Mouse (Mus musculus) megakaryocyte-erythroid progenitor cell, adult 5-6 weeks (primary cell): Measurements from ENCODE around the gene Cenpu. TPM values are rescaled to one million over a fixed set of nuclear protein-coding genes. Genes with fewer than 3 reads are reported as not detected.
"Not testable (repeated sequence)": the region's sequence is repeated elsewhere in the genome, so short reads cannot be mapped to it uniquely, and the experiment has no call there.

ENCODE experiments used
- ATAC-seq: replicated peaks from 2 replicates; pipeline ENCODE4 v1.8.0; 2016; ENCODE audit warnings: mild to moderate bottlenecking, inconsistent platforms; ENCODE audit not compliant: severe bottlenecking, poor library complexity, low FRiP score, low TSS enrichment
- total RNA-seq, 2 experiments: library from RNA; stranded (forward) in 1 of 2; stranded (reverse) in 1 of 2; fragments of 200-1000, 215-1000 nt in 1 of 2; fragments of >200 nt in 1 of 2; fragmentation: Nextera tagmentation in 1 of 2; gene quantifications; 2 replicates each; pipeline ENCODE4 v1.2.3; 2014 to 2017

Cenpu gene
- total RNA-seq, 2 experiments from 2014 or later, result 56.0 to 107 TPM

- ATAC-seq, result peak; percentile 77
Measured at GRCm38 (mm10) chr8:46546431-46547176, 5.2 kb upstream of the Cenpu start.

GRCm38 (mm10) chr8:46547245-46547644 is 4.6 kb upstream of the Cenpu start:
- peak; percentile 25 for ATAC-seq

- no peak for ATAC-seq
Measured at GRCm38 (mm10) chr8:46550058-46550457, 1.8 kb upstream of the Cenpu start.

GRCm38 (mm10) chr8:46551029-46551428 is 799 bp upstream of the Cenpu start:
- ATAC-seq, result peak; percentile 35

GRCm38 (mm10) chr8:46552441-46552765 is 575 bp downstream of the Cenpu start:
- 0 out of 2 replicates have a peak, but pooled peaks have one; percentile 16 for ATAC-seq

- peak; percentile 90 for ATAC-seq
Measured at GRCm38 (mm10) chr8:46559428-46559827, 7.6 kb downstream of the Cenpu start.

- no peak for ATAC-seq
Measured at GRCm38 (mm10) chr8:46562333-46562732, 10.5 kb downstream of the Cenpu start.

GRCm38 (mm10) chr8:46566914-46567529 is 15.2 kb downstream of the Cenpu start:
- no peak for ATAC-seq

- ATAC-seq, result no peak
Measured at GRCm38 (mm10) chr8:46567946-46568345, 16.1 kb downstream of the Cenpu start.

GRCm38 (mm10) chr8:46568942-46569341 is 17.1 kb downstream of the Cenpu start:
- 0 out of 2 replicates have a peak, but pooled peaks have one; percentile 22 for ATAC-seq

GRCm38 (mm10) chr8:46569659-46570441 is 18.0 kb downstream of the Cenpu start:
- peak; percentile 82 for ATAC-seq

GRCm38 (mm10) chr8:46570673-46571072 is 18.8 kb downstream of the Cenpu start:
- ATAC-seq, result no peak

GRCm38 (mm10) chr8:46573446-46573845 is 21.6 kb downstream of the Cenpu start:
- no peak for ATAC-seq

- ATAC-seq, result no peak
Measured at GRCm38 (mm10) chr8:46573964-46574363, 22.1 kb downstream of the Cenpu start.

- ATAC-seq, result no peak
Measured at GRCm38 (mm10) chr8:46578794-46579193, 27.0 kb downstream of the Cenpu start.

- not testable (repeated sequence) for ATAC-seq
Measured at GRCm38 (mm10) chr8:46584328-46584727, 32.5 kb downstream of the Cenpu start.

- ATAC-seq, result no peak
Measured at GRCm38 (mm10) chr8:46585576-46585975, 33.7 kb downstream of the Cenpu start.

- ATAC-seq, result peak; percentile 91
Measured at GRCm38 (mm10) chr8:46587911-46588310, 36.1 kb downstream of the Cenpu start.

GRCm38 (mm10) chr8:46588663-46589062 is 36.8 kb downstream of the Cenpu start:
- peak; percentile 64 for ATAC-seq

GRCm38 (mm10) chr8:46593067-46593466 is 41.2 kb downstream of the Cenpu start:
- no peak for ATAC-seq
